Mouse (Mus musculus): ENCODE measurements around the gene Marveld2.

- no peak for TF ChIP-seq CTCF (IDR thresholded peaks at IDR 0.05; ENCODE audit: insufficient read depth, low read depth, low read length)
- TF ChIP-seq POLR2A (IDR thresholded peaks at IDR 0.05; ENCODE audit: insufficient read depth, low read depth, low read length), result no peak
Measured at GRCm38 (mm10) chr13:100642471-100643209, 25.9 kb upstream of the Marveld2 start.
